Mouse (Mus musculus) limb, embryonic 14.5 days (tissue): ENCODE results near the gene Defb48. TPM values are rescaled to one million over a fixed set of nuclear protein-coding genes. Genes with fewer than 3 reads are reported as not detected.

Source experiments
- ATAC-seq: fragments of 200-750 bp; cut with Nextera tagmentation; 2 replicates; pipeline ENCODE4 v1.8.0; 2017; ENCODE audit warnings: low read depth, moderate number of reproducible peaks, moderate TSS enrichment; ENCODE audit not compliant: low FRiP score
- DNase-seq: peaks from one replicate; pipeline ENCODE4 v3.0.0-alpha.2; 2015; ENCODE audit warnings: low spot score
- H3K27ac ChIP-seq: fragments of 300-500 bp; sonication (generic); replicated peaks from 2 replicates; pipeline ENCODE4 v1.5.1; 2014; ENCODE audit warnings: low read depth, mild to moderate bottlenecking, low read length, moderate library complexity, mixed read lengths
- H3K27me3 ChIP-seq: fragments of 300-500 bp; sonication (generic); 2 replicates; pipeline ENCODE4 v1.6.1; 2014; ENCODE audit warnings: low read length, mixed read lengths; ENCODE audit not compliant: control insufficient read depth, insufficient read depth
- H3K36me3 ChIP-seq: fragments of 300-500 bp; sonication (generic); 2 replicates; pipeline ENCODE4 v1.6.1; 2014; ENCODE audit warnings: mild to moderate bottlenecking, low read length, moderate library complexity, mixed read lengths; ENCODE audit not compliant: control insufficient read depth, insufficient read depth
- H3K4me1 ChIP-seq: fragments of 300-500 bp; sonication (generic); 2 replicates; pipeline ENCODE4 v1.6.1; 2014; ENCODE audit warnings: antibody characterized with exemption, low read length, mixed read lengths; ENCODE audit not compliant: control insufficient read depth, insufficient read depth
- H3K4me2 ChIP-seq: fragments of 300-500 bp; sonication (generic); replicated peaks from 2 replicates; pipeline ENCODE4 v1.6.1; 2014; ENCODE audit warnings: low read depth, mild to moderate bottlenecking, low read length, moderate library complexity; ENCODE audit not compliant: severe bottlenecking
- H3K4me3 ChIP-seq: fragments of 300-500 bp; sonication (generic); replicated peaks from 2 replicates; pipeline ENCODE4 v1.5.1; 2014; ENCODE audit warnings: low read length
- H3K9ac ChIP-seq: fragments of 300-500 bp; sonication (generic); 2 replicates; pipeline ENCODE4 v1.6.1; 2014; ENCODE audit warnings: mild to moderate bottlenecking, low read depth, low read length, moderate library complexity; ENCODE audit not compliant: severe bottlenecking
- H3K9me3 ChIP-seq: fragments of 300-500 bp; sonication (generic); 2 replicates; pipeline ENCODE4 v1.6.1; 2016; ENCODE audit warnings: low read length; ENCODE audit not compliant: control insufficient read depth
- POLR2A ChIP-seq: fragments of 200-500 bp; IDR thresholded peaks from 2 replicates; pipeline ENCODE4 v1.8.0; 2012; ENCODE audit warnings: inconsistent platforms, mild to moderate bottlenecking, moderate library complexity, borderline replicate concordance; ENCODE audit not compliant: insufficient read depth, insufficient read length; ENCODE audit errors: extremely low read depth
- WGBS: fragments of 180-500 bp; shearing (Covaris S2); extraction: QIAGEN DNeasy Blood & Tissue Kit; methylation state at CpG from one replicate; pipeline ENCODE4 v1.1.7; 2014; 5-methylcytosine and 5-hydroxymethylcytosine counted together
- polyA plus RNA-seq, 2 experiments: library from polyadenylated mRNA; depleted of rRNA in 1 of 2; stranded (reverse) in 1 of 2; unstranded in 1 of 2; fragments of >200 nt; fragmentation: Nextera tagmentation in 1 of 2; extraction: Ambion mirVana in 1 of 2; gene quantifications; 2 replicates each; pipeline versions ENCODE4 v1.2.1 to v1.2.3; 2012 to 2014

Defb48 gene
- polyA plus RNA-seq, 2 experiments, result not detected

DNA sequence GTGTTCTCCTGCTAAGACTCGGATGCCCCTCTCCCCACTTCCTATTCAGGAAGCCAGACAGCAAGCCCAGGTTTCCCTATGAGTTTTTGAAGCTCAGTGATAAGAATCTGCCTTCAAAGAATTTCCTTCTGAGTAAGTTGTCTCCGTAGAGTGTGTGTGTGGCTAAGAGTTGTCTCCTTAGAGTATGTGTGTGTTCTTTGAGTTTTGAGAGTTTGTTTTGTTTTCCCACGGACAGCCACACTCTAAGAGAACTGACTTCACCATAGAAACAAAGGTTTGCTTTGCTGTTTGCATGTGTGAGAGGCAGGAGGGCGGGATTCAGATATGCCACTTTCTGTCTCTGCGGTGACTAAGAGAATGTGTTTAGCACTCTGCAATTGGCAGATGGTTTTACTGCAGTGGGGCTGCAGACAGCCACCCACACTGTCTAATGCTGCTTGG, 56.2 kb downstream of the Defb48 start:
- TF ChIP-seq POLR2A, result no peak
- Histone ChIP-seq H3K27ac (no peak overlapping the region), H3K27me3 (no peaks in the 10 kb centered on the region), H3K4me1 (no peaks in the 10 kb centered on the region), H3K36me3 (peaks cover 25% of the 10 kb centered on the region), H3K9me3 (no peaks in the 10 kb centered on the region), H3K4me3 (no peak overlapping the region), H3K4me2 (no peak overlapping the region), H3K9ac (no peak overlapping the region)
- DNase-seq (no peak), ATAC-seq (no peak)
- WGBS, result 77% methylated on average over 5 of the region's 5 CpGs

Other genes starting within 250 kb of the Defb48 start
- gene Ints6, start 223.3 kb downstream of the Defb48 start, polyA plus RNA-seq (2012; rRNA removed), result 16.9 and 18.9 TPM in 2 replicates
- 27.3 and 34.9 TPM in 2 replicates for gene Ints6, start 223.3 kb downstream of the Defb48 start, polyA plus RNA-seq (2014; fragmentation: Nextera tagmentation; extraction: Ambion mirVana)
- 10.9 and 11.4 TPM in 2 replicates for gene Wdfy2, start 146.8 kb downstream of the Defb48 start, polyA plus RNA-seq (2012; rRNA removed)
- 12.8 and 13.8 TPM in 2 replicates for gene Wdfy2, start 146.8 kb downstream of the Defb48 start, polyA plus RNA-seq (2014; fragmentation: Nextera tagmentation; extraction: Ambion mirVana)
- gene Defb47, start 13.6 kb upstream of the Defb48 start, polyA plus RNA-seq (2012; rRNA removed), result not detected in 2 replicates
- not detected in 2 replicates for gene Defb47, start 13.6 kb upstream of the Defb48 start, polyA plus RNA-seq (2014; fragmentation: Nextera tagmentation; extraction: Ambion mirVana)
- gene Defb43, start 27.3 kb upstream of the Defb48 start, polyA plus RNA-seq (2012; rRNA removed), result not detected in 2 replicates
- gene Defb43, start 27.3 kb upstream of the Defb48 start, polyA plus RNA-seq (2014; fragmentation: Nextera tagmentation; extraction: Ambion mirVana), result not detected in 2 replicates
- 0.09 and 0.23 TPM in 2 replicates for gene Defb42, start 62.5 kb upstream of the Defb48 start, polyA plus RNA-seq (2012; rRNA removed)
- gene Defb42, start 62.5 kb upstream of the Defb48 start, polyA plus RNA-seq (2014; fragmentation: Nextera tagmentation; extraction: Ambion mirVana), result not detected in 2 replicates
- gene Defb30, start 65.5 kb upstream of the Defb48 start, polyA plus RNA-seq (2012; rRNA removed), result not detected in 2 replicates
- not detected in 2 replicates for gene Defb30, start 65.5 kb upstream of the Defb48 start, polyA plus RNA-seq (2014; fragmentation: Nextera tagmentation; extraction: Ambion mirVana)